Comparison of ENCODE assay signal across 8 mouse cellular contexts in the genomic region with DNA sequence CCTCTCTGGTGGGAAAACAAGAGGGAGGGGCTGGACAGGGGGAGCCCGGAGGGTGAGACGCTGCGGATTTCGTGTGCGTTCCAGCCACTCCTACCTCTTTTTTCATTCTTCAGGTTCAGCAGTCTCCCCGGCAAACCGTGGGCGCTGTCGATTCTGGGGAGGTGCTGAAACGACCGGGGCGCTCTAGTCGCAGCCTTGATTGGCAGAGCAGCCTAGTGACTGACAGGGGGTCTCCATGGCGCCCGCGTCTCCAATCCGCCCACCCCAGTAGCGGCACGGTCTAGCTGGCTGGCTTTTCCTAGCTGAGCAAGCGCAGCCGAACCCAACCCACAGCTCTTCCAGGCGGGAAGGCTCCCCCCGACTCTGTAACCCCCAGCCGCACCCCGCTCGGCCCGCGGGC. TPM values are rescaled to one million over a fixed set of nuclear protein-coding genes. Genes with fewer than 3 reads are reported as not detected.
DNase-seq lines count a peak whose midpoint lies in the region; ATAC-seq and TF ChIP-seq lines count a peak whose summit lies in the region.

A gene (plus strand): TSS at position 277 of the 400 bp plus-strand sequence.

- H3K4me1 ChIP-seq in heart, embryonic 13.5 days, result peaks cover 16% of the 10 kb centered on the region
- H3K4me1 ChIP-seq in hindbrain, embryonic 12.5 days, result peaks cover 9% of the 10 kb centered on the region
- H3K4me1 ChIP-seq in midbrain, embryonic 15.5 days, result peaks cover 8% of the 10 kb centered on the region

- peak within 1 kb of the TSS; percentile 36 for H3K4me3 ChIP-seq in heart, embryonic 13.5 days
- H3K4me3 ChIP-seq in hindbrain, embryonic 12.5 days, result peak within 1 kb of the TSS; percentile 22
- H3K4me3 ChIP-seq in midbrain, embryonic 15.5 days, result peak within 1 kb of the TSS; percentile 7; the same call in 1 of the 2 replicates

- no peak for ATAC-seq in heart, embryonic 13.5 days (ENCODE audit: extremely low read depth, insufficient number of reproducible peaks, low FRiP score, low TSS enrichment)
- ATAC-seq in hindbrain, embryonic 12.5 days (ENCODE audit: low FRiP score), result no peak
- peak; percentile 37; the same call in 1 of the 2 replicates for ATAC-seq in midbrain, embryonic 15.5 days (replicated peaks)
- no peak for ATAC-seq in frontal cortex, adult (ENCODE audit: low TSS enrichment)

- intact Hi-C loops in left cerebral cortex, postnatal 10 days (cut with DNase I), result no loop called here

- under 1% methylated on average over 28 of the region's 28 CpGs for WGBS in heart, embryonic 13.5 days
- under 1% methylated on average over 28 of the region's 28 CpGs for WGBS in hindbrain, embryonic 12.5 days
- under 1% methylated on average over 28 of the region's 28 CpGs for WGBS in midbrain, embryonic 15.5 days

- peaks cover 97% of the 10 kb centered on the region for H3K27me3 ChIP-seq in heart, embryonic 13.5 days (replicated peaks)
- peaks cover 95% of the 10 kb centered on the region for H3K27me3 ChIP-seq in hindbrain, embryonic 12.5 days
- peaks cover 94% of the 10 kb centered on the region for H3K27me3 ChIP-seq in midbrain, embryonic 15.5 days (replicated peaks)

- H3K9ac ChIP-seq in heart, embryonic 13.5 days, result no peak within 1 kb of the TSS
- no peak within 1 kb of the TSS for H3K9ac ChIP-seq in hindbrain, embryonic 12.5 days
- H3K9ac ChIP-seq in midbrain, embryonic 15.5 days, result no peak within 1 kb of the TSS

- no peak within 1 kb of the TSS for H3K27ac ChIP-seq in heart, embryonic 13.5 days (replicated peaks)
- no peak within 1 kb of the TSS for H3K27ac ChIP-seq in hindbrain, embryonic 12.5 days
- H3K27ac ChIP-seq in midbrain, embryonic 15.5 days, result no peak within 1 kb of the TSS

- no peak for TF ChIP-seq CTCF in brain, embryonic 14.5 days (IDR thresholded peaks at IDR 0.05; ENCODE audit: borderline replicate concordance, extremely low read depth, insufficient read depth, insufficient read length)

- no peak for TF ChIP-seq POLR2A in brain, embryonic 14.5 days (IDR thresholded peaks at IDR 0.05; ENCODE audit: borderline replicate concordance, extremely low read depth, insufficient read depth, insufficient read length, poor library complexity, severe bottlenecking)

- H3K9me3 ChIP-seq in heart, embryonic 13.5 days, result no peaks in the 10 kb centered on the region
- no peaks in the 10 kb centered on the region for H3K9me3 ChIP-seq in hindbrain, embryonic 12.5 days (replicated peaks)
- no peaks in the 10 kb centered on the region for H3K9me3 ChIP-seq in midbrain, embryonic 15.5 days

- no peaks in the 10 kb centered on the region for H3K36me3 ChIP-seq in heart, embryonic 13.5 days
- no peaks in the 10 kb centered on the region for H3K36me3 ChIP-seq in hindbrain, embryonic 12.5 days
- H3K36me3 ChIP-seq in midbrain, embryonic 15.5 days (replicated peaks), result no peaks in the 10 kb centered on the region

- peak within 1 kb of the TSS; percentile 63 for H3K4me2 ChIP-seq in heart, embryonic 13.5 days
- peak within 1 kb of the TSS; percentile 39 for H3K4me2 ChIP-seq in hindbrain, embryonic 12.5 days (replicated peaks)
- H3K4me2 ChIP-seq in midbrain, embryonic 15.5 days, result peak within 1 kb of the TSS; percentile 17; the same call in 1 of the 2 replicates

- DNase-seq in heart, adult 11 months, result no peak
- peak; percentile 66 for DNase-seq in brain, embryonic 14.5 days (ENCODE audit: low read depth)
- no peak for DNase-seq in cerebellum, adult 9-11 months
- DNase-seq in left cerebral cortex, postnatal 10 days (ENCODE audit: extremely low spot score in 1 of 2, low spot score in 2 of 2), result no peak

RNA-seq across cellular contexts. Expression of the gene that starts here (rescaled TPM):
- polyA plus RNA-seq in heart, embryonic 13.5 days (2015; fragmentation: Nextera tagmentation; extraction: Ambion mirVana), result not detected in 2 replicates
- polyA plus RNA-seq in brain, embryonic 14.5 days (2012; rRNA removed), result 0.74 and 0.98 TPM in 2 replicates
- 0.17 TPM in 1 of 2 replicates, not detected in the other for polyA plus RNA-seq in hindbrain, embryonic 12.5 days (2016; fragmentation: Nextera tagmentation; extraction: Ambion mirVana)
- polyA plus RNA-seq in midbrain, embryonic 15.5 days (2015; fragmentation: Nextera tagmentation; extraction: Ambion mirVana), result 0.61 and 1.5 TPM in 2 replicates
- not detected for total RNA-seq in left cerebral cortex, postnatal 10 days (2021)

Comparison
In these comparisons a context has a peak if more than half of its experiments do, and no peak if none do; other contexts are left out.
1. Peak in DNase-seq in brain, embryonic 14.5 days; RNA of the gene not detected or under 1 TPM.